Mouse (Mus musculus): Measurements from ENCODE around the gene Ttl. TPM values are rescaled to one million over a fixed set of nuclear protein-coding genes. Genes with fewer than 3 reads are reported as not detected.

Gene Ttl
- polyA plus RNA-seq, 1 experiment from 2014 or later, result 34.2 TPM

- 90% methylated on average over 3 of the region's 3 CpGs for WGBS
- Histone ChIP-seq H3K36me3 (ENCODE audit: control insufficient read depth, insufficient read depth, low read length) (peaks cover 4% of the 10 kb centered on the region; the same call in 1 of the 2 replicates), H3K27me3 (ENCODE audit: control insufficient read depth, insufficient read depth, low read depth, low read length) (no peaks in the 10 kb centered on the region), H3K4me1 (ENCODE audit: control insufficient read depth, insufficient read depth, low read length) (peaks cover 25% of the 10 kb centered on the region), H3K9ac (ENCODE audit: low read depth, low read length) (no peak overlapping the region), H3K4me3 (ENCODE audit: low read depth, low read length) (no peak overlapping the region), H3K9me3 (replicated peaks; ENCODE audit: control insufficient read depth, low read length, poor library complexity, severe bottlenecking) (no peaks in the 10 kb centered on the region), H3K27ac (ENCODE audit: low read length) (no peak overlapping the region), H3K4me2 (ENCODE audit: low read length) (no peak overlapping the region)
- no peak for ATAC-seq
Measured at GRCm38 (mm10) chr2:129070296-129070695, 4.6 kb downstream of the Ttl start.

- Histone ChIP-seq H3K4me3 (ENCODE audit: low read depth, low read length) (no peak overlapping the region), H3K9me3 (replicated peaks; ENCODE audit: control insufficient read depth, low read length, poor library complexity, severe bottlenecking) (no peaks in the 10 kb centered on the region), H3K4me1 (ENCODE audit: control insufficient read depth, insufficient read depth, low read length) (no peaks in the 10 kb centered on the region), H3K4me2 (ENCODE audit: low read length) (no peak overlapping the region), H3K27me3 (ENCODE audit: control insufficient read depth, insufficient read depth, low read depth, low read length) (no peaks in the 10 kb centered on the region), H3K9ac (ENCODE audit: low read depth, low read length) (no peak overlapping the region), H3K27ac (ENCODE audit: low read length) (no peak overlapping the region), H3K36me3 (ENCODE audit: control insufficient read depth, insufficient read depth, low read length) (peaks cover 30% of the 10 kb centered on the region)
- no peak for ATAC-seq
- 80% methylated on average over 3 of the region's 3 CpGs for whole genome bisulfite sequencing
Measured at GRCm38 (mm10) chr2:129078313-129078712, 12.6 kb downstream of the Ttl start.

- Histone ChIP-seq H3K27me3 (ENCODE audit: control insufficient read depth, insufficient read depth, low read depth, low read length) (no peaks in the 10 kb centered on the region), H3K27ac (ENCODE audit: low read length) (no peak overlapping the region), H3K4me1 (ENCODE audit: control insufficient read depth, insufficient read depth, low read length) (no peaks in the 10 kb centered on the region), H3K9me3 (replicated peaks; ENCODE audit: control insufficient read depth, low read length, poor library complexity, severe bottlenecking) (no peaks in the 10 kb centered on the region), H3K9ac (ENCODE audit: low read depth, low read length) (no peak overlapping the region), H3K4me3 (ENCODE audit: low read depth, low read length) (no peak overlapping the region), H3K4me2 (ENCODE audit: low read length) (no peak overlapping the region), H3K36me3 (ENCODE audit: control insufficient read depth, insufficient read depth, low read length) (peaks cover 33% of the 10 kb centered on the region)
- 91% methylated on average over 2 of the region's 2 CpGs for WGBS
- ATAC-seq, result no peak
Measured at GRCm38 (mm10) chr2:129079194-129079593, 13.5 kb downstream of the Ttl start.

GRCm38 (mm10) chr2:129081097-129081496 is 15.4 kb downstream of the Ttl start:
- Histone ChIP-seq H3K4me2 (ENCODE audit: low read length) (no peak overlapping the region), H3K4me1 (ENCODE audit: control insufficient read depth, insufficient read depth, low read length) (no peaks in the 10 kb centered on the region), H3K9ac (ENCODE audit: low read depth, low read length) (no peak overlapping the region), H3K9me3 (replicated peaks; ENCODE audit: control insufficient read depth, low read length, poor library complexity, severe bottlenecking) (no peaks in the 10 kb centered on the region), H3K4me3 (ENCODE audit: low read depth, low read length) (no peak overlapping the region), H3K27ac (ENCODE audit: low read length) (no peak overlapping the region), H3K36me3 (ENCODE audit: control insufficient read depth, insufficient read depth, low read length) (peaks cover 33% of the 10 kb centered on the region), H3K27me3 (ENCODE audit: control insufficient read depth, insufficient read depth, low read depth, low read length) (no peaks in the 10 kb centered on the region)
- 72% methylated on average over 13 of the region's 13 CpGs for WGBS
- no peak for ATAC-seq

GRCm38 (mm10) chr2:129083514-129083913 is 17.8 kb downstream of the Ttl start:
- no peak overlapping the region for H3K4me2 ChIP-seq (ENCODE audit: low read length)
- H3K4me1 ChIP-seq (ENCODE audit: control insufficient read depth, insufficient read depth, low read length), result no peaks in the 10 kb centered on the region
- WGBS, result 93% methylated on average over 5 of the region's 5 CpGs
- no peak for ATAC-seq
- H3K4me3 ChIP-seq (ENCODE audit: low read depth, low read length), result no peak overlapping the region
- no peak overlapping the region for H3K9ac ChIP-seq (ENCODE audit: low read depth, low read length)
- H3K27me3 ChIP-seq (ENCODE audit: control insufficient read depth, insufficient read depth, low read depth, low read length), result no peaks in the 10 kb centered on the region
- H3K36me3 ChIP-seq (ENCODE audit: control insufficient read depth, insufficient read depth, low read length), result peaks cover 22% of the 10 kb centered on the region
- H3K9me3 ChIP-seq (replicated peaks; ENCODE audit: control insufficient read depth, low read length, poor library complexity, severe bottlenecking), result no peaks in the 10 kb centered on the region
- H3K27ac ChIP-seq (ENCODE audit: low read length), result no peak overlapping the region

GRCm38 (mm10) chr2:129084959-129085358 is 19.2 kb downstream of the Ttl start:
- H3K4me2 ChIP-seq (ENCODE audit: low read length), result no peak overlapping the region
- no peaks in the 10 kb centered on the region for H3K27me3 ChIP-seq (ENCODE audit: control insufficient read depth, insufficient read depth, low read depth, low read length)
- H3K4me1 ChIP-seq (ENCODE audit: control insufficient read depth, insufficient read depth, low read length), result no peaks in the 10 kb centered on the region
- WGBS, result 55% methylated on average over 2 of the region's 2 CpGs
- no peak for ATAC-seq
- no peak overlapping the region for H3K9ac ChIP-seq (ENCODE audit: low read depth, low read length)
- peaks cover 23% of the 10 kb centered on the region for H3K36me3 ChIP-seq (ENCODE audit: control insufficient read depth, insufficient read depth, low read length)
- H3K9me3 ChIP-seq (replicated peaks; ENCODE audit: control insufficient read depth, low read length, poor library complexity, severe bottlenecking), result no peaks in the 10 kb centered on the region
- no peak overlapping the region for H3K4me3 ChIP-seq (ENCODE audit: low read depth, low read length)
- H3K27ac ChIP-seq (ENCODE audit: low read length), result no peak overlapping the region

GRCm38 (mm10) chr2:129087520-129087919 is 21.8 kb downstream of the Ttl start:
- Histone ChIP-seq H3K27ac (ENCODE audit: low read length) (no peak overlapping the region), H3K4me3 (ENCODE audit: low read depth, low read length) (no peak overlapping the region), H3K4me1 (ENCODE audit: control insufficient read depth, insufficient read depth, low read length) (no peaks in the 10 kb centered on the region), H3K36me3 (ENCODE audit: control insufficient read depth, insufficient read depth, low read length) (peaks cover 18% of the 10 kb centered on the region), H3K27me3 (ENCODE audit: control insufficient read depth, insufficient read depth, low read depth, low read length) (no peaks in the 10 kb centered on the region), H3K4me2 (ENCODE audit: low read length) (no peak overlapping the region), H3K9me3 (replicated peaks; ENCODE audit: control insufficient read depth, low read length, poor library complexity, severe bottlenecking) (no peaks in the 10 kb centered on the region), H3K9ac (ENCODE audit: low read depth, low read length) (no peak overlapping the region)
- 100% methylated on average over 1 of the region's 1 CpGs for WGBS
- ATAC-seq, result no peak

- Histone ChIP-seq H3K9me3 (replicated peaks; ENCODE audit: control insufficient read depth, low read length, poor library complexity, severe bottlenecking) (no peaks in the 10 kb centered on the region), H3K27me3 (ENCODE audit: control insufficient read depth, insufficient read depth, low read depth, low read length) (no peaks in the 10 kb centered on the region), H3K4me2 (ENCODE audit: low read length) (no peak overlapping the region), H3K36me3 (ENCODE audit: control insufficient read depth, insufficient read depth, low read length) (peaks cover 26% of the 10 kb centered on the region), H3K4me1 (ENCODE audit: control insufficient read depth, insufficient read depth, low read length) (no peaks in the 10 kb centered on the region), H3K27ac (ENCODE audit: low read length) (no peak overlapping the region), H3K4me3 (ENCODE audit: low read depth, low read length) (no peak overlapping the region), H3K9ac (ENCODE audit: low read depth, low read length) (no peak overlapping the region)
- 77% methylated on average over 4 of the region's 4 CpGs for WGBS
- no peak for ATAC-seq
Measured at GRCm38 (mm10) chr2:129090370-129090769, 24.6 kb downstream of the Ttl start.

- no peaks in the 10 kb centered on the region for H3K9me3 ChIP-seq (replicated peaks; ENCODE audit: control insufficient read depth, low read length, poor library complexity, severe bottlenecking)
- H3K4me2 ChIP-seq (ENCODE audit: low read length), result no peak overlapping the region
- WGBS, result 92% methylated on average over 12 of the region's 12 CpGs
- no peaks in the 10 kb centered on the region for H3K27me3 ChIP-seq (ENCODE audit: control insufficient read depth, insufficient read depth, low read depth, low read length)
- no peaks in the 10 kb centered on the region for H3K4me1 ChIP-seq (ENCODE audit: control insufficient read depth, insufficient read depth, low read length)
- no peak overlapping the region for H3K4me3 ChIP-seq (ENCODE audit: low read depth, low read length)
- H3K9ac ChIP-seq (ENCODE audit: low read depth, low read length), result no peak overlapping the region
- H3K36me3 ChIP-seq (ENCODE audit: control insufficient read depth, insufficient read depth, low read length), result peaks cover 26% of the 10 kb centered on the region
- no peak overlapping the region for H3K27ac ChIP-seq (ENCODE audit: low read length)
- no peak for ATAC-seq
Measured at GRCm38 (mm10) chr2:129092810-129093209, 27.1 kb downstream of the Ttl start.

Measured in midbrain, embryonic 16.5 days (tissue).